Mouse (Mus musculus): ENCODE data around the gene Wdr95.

DNA sequence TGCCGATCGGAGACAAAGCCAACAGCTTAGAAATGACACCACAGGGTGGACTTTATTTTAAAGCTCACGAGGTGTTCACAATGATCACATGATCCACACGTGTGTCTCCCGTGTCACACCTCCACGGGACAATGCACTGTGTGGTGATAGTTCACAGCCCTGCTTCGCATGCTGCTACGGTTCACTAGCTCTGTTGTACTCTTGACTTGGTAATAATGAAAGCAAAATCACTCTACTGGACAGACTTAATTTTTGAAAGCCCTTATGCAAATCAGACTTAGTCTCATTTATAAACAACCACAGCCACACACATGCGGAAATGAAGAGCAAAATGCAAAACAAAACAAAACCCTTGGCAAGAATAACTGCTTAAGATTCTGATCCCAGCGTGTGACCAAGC, 88.3 kb downstream of the Wdr95 start:
- TF ChIP-seq MAX (IDR thresholded peaks at IDR 0.05) (no peak), CTCF (IDR thresholded peaks at IDR 0.05; ENCODE audit: control insufficient read depth, insufficient read depth, insufficient read length) (no peak), MYOD1 (IDR thresholded peaks at IDR 0.05; ENCODE audit: control insufficient read depth, insufficient read length, low read depth) (no peak), MYOG (IDR thresholded peaks at IDR 0.05; ENCODE audit: control insufficient read depth, extremely low read depth, insufficient read length) (no peak), USF1 (IDR thresholded peaks at IDR 0.05; ENCODE audit: low read depth) (no peak)
